In genomic region chr5:134183880-134184808, GRCm38 (mm10) we compare ENCODE assay signal across 7 mouse cellular contexts. TPM values are rescaled to one million over a fixed set of nuclear protein-coding genes. Genes with fewer than 3 reads are reported as not detected.
DNase-seq lines count a peak whose midpoint lies in the region; ATAC-seq lines count a peak whose summit lies in the region.

Gtf2ird2 (plus strand) TSS chr5:134184019.

- H3K27me3 ChIP-seq in intestine, embryonic 15.5 days (replicated peaks) = no peaks in the 10 kb centered on the region
- no peaks in the 10 kb centered on the region for H3K27me3 ChIP-seq in midbrain, embryonic 10.5 days (ENCODE audit: low read depth, poor library complexity, severe bottlenecking)

- H3K36me3 ChIP-seq in intestine, embryonic 15.5 days = no peaks in the 10 kb centered on the region
- no peaks in the 10 kb centered on the region for H3K36me3 ChIP-seq in midbrain, embryonic 10.5 days

- under 1% methylated on average over 92 of the region's 92 CpGs for WGBS in intestine, embryonic 15.5 days
- under 1% methylated on average over 92 of the region's 92 CpGs for WGBS in midbrain, embryonic 10.5 days

- DNase-seq in adrenal gland, adult 18-20 months (ENCODE audit: low spot score in 2 of 2) = peak; percentile 96 to 98
- DNase-seq in embryo, embryonic 11 days = peak; percentile 98
- peak; percentile 98 for DNase-seq in gastrocnemius, postnatal 25 days
- DNase-seq in left cerebral cortex, postnatal 25 days (ENCODE audit: low spot score in 2 of 2) = peak; percentile 99 to 100
- peak; percentile 98 for DNase-seq in midbrain, embryonic 10.5 days (ENCODE audit: low spot score)
- DNase-seq in right cerebral cortex, postnatal 4 days = peak; percentile 97

- peaks cover 8% of the 10 kb centered on the region for H3K4me1 ChIP-seq in intestine, embryonic 15.5 days (replicated peaks)
- peaks cover 19% of the 10 kb centered on the region for H3K4me1 ChIP-seq in midbrain, embryonic 10.5 days

- peak within 1 kb of the TSS; percentile 73 for H3K4me3 ChIP-seq in intestine, embryonic 15.5 days (replicated peaks)
- peak within 1 kb of the TSS; percentile 79 for H3K4me3 ChIP-seq in midbrain, embryonic 10.5 days

- no peaks in the 10 kb centered on the region for H3K9me3 ChIP-seq in intestine, embryonic 15.5 days
- H3K9me3 ChIP-seq in midbrain, embryonic 10.5 days (replicated peaks) = no peaks in the 10 kb centered on the region

- H3K4me2 ChIP-seq in intestine, embryonic 15.5 days (replicated peaks) = peak within 1 kb of the TSS; percentile 81

- peak; percentile 97 for ATAC-seq in intestine, embryonic 15.5 days

- H3K27ac ChIP-seq in intestine, embryonic 15.5 days = peak within 1 kb of the TSS; percentile 95
- peak within 1 kb of the TSS; percentile 99 for H3K27ac ChIP-seq in midbrain, embryonic 10.5 days (replicated peaks)

- intact Hi-C loops in left cerebral cortex, postnatal 25 days (cut with DNase I) = loop anchor here (1.0 kb wide), 1 partner anchor 129 kb away; no protein-coding TSS in a partner anchor

- H3K9ac ChIP-seq in intestine, embryonic 15.5 days = peak within 1 kb of the TSS; percentile 79

RNA-seq across cellular contexts. Expression of gene Gtf2ird2, which starts in this region (rescaled TPM):
- total RNA-seq in adrenal gland, adult 18-20 months (2021) = 1 to 10 TPM; 8.1 to 8.5 TPM
- total RNA-seq in gastrocnemius, postnatal 25 days (2021) = 1 to 10 TPM; 5.3 to 5.4 TPM
- 8.1 and 8.3 TPM in 2 replicates for polyA plus RNA-seq in intestine, embryonic 15.5 days (2015; fragmentation: Nextera tagmentation; extraction: Ambion mirVana)
- total RNA-seq in left cerebral cortex, postnatal 25 days (2021) = 10 to 100 TPM; 15.1 to 16.7 TPM
- 7.1 and 8.9 TPM in 2 replicates for polyA plus RNA-seq in midbrain, embryonic 10.5 days (2016; fragmentation: Nextera tagmentation; extraction: Ambion mirVana)

Comparison
In these comparisons a context has a peak if more than half of its experiments do, and no peak if none do; other contexts are left out.
1. Peak in every context shown above with its lines: DNase-seq, ATAC-seq, H3K4me3 ChIP-seq and H3K27ac ChIP-seq.